Mouse (Mus musculus) hindbrain, embryonic 14.5 days (tissue): ENCODE data around the gene Enthd1. TPM values are rescaled to one million over a fixed set of nuclear protein-coding genes. Genes with fewer than 3 reads are reported as not detected.
"Not testable (repeated sequence)": the region's sequence is repeated elsewhere in the genome, so short reads cannot be mapped to it uniquely, and the experiment has no call there.

Source experiments
- ATAC-seq: fragments of 200-750 bp; cut with Nextera tagmentation; 2 replicates; pipeline ENCODE4 v1.8.0; 2017; ENCODE audit warnings: moderate number of reproducible peaks, mild to moderate bottlenecking, moderate TSS enrichment, moderate library complexity; ENCODE audit not compliant: low FRiP score
- DNase-seq: peaks from one replicate; pipeline ENCODE4 v3.0.0-alpha.2; 2015; ENCODE audit warnings: low spot score
- H3K27ac ChIP-seq: fragments of 300-500 bp; sonication (generic); 2 replicates; pipeline ENCODE4 v1.5.1; 2014; ENCODE audit warnings: mild to moderate bottlenecking, moderate library complexity
- H3K27me3 ChIP-seq: fragments of 300-500 bp; sonication (generic); 2 replicates; pipeline ENCODE4 v1.6.1; 2014; ENCODE audit warnings: mild to moderate bottlenecking, low read length, mixed read lengths; ENCODE audit not compliant: control insufficient read depth, insufficient read depth
- H3K36me3 ChIP-seq: fragments of 300-500 bp; sonication (generic); replicated peaks from 2 replicates; pipeline ENCODE4 v1.6.1; 2014; ENCODE audit not compliant: control insufficient read depth, insufficient read depth
- H3K4me1 ChIP-seq: fragments of 300-500 bp; sonication (generic); replicated peaks from 2 replicates; pipeline ENCODE4 v1.6.1; 2014; ENCODE audit warnings: antibody characterized with exemption, low read length, mixed read lengths; ENCODE audit not compliant: control insufficient read depth, insufficient read depth
- H3K4me2 ChIP-seq: fragments of 300-500 bp; sonication (generic); replicated peaks from 2 replicates; pipeline ENCODE4 v1.6.1; 2014; ENCODE audit warnings: mild to moderate bottlenecking, moderate library complexity
- H3K4me3 ChIP-seq: fragments of 300-500 bp; sonication (generic); replicated peaks from 2 replicates; pipeline ENCODE4 v1.5.1; 2014; ENCODE audit warnings: mild to moderate bottlenecking, low read length
- H3K9ac ChIP-seq: fragments of 300-500 bp; sonication (generic); 2 replicates; pipeline ENCODE4 v1.6.1; 2014
- H3K9me3 ChIP-seq: fragments of 300-500 bp; sonication (generic); 2 replicates; pipeline ENCODE4 v1.6.1; 2016; ENCODE audit warnings: low read length; ENCODE audit not compliant: control insufficient read depth
- WGBS: fragments of 180-500 bp; shearing (Covaris S2); extraction: QIAGEN DNeasy Blood & Tissue Kit; methylation state at CpG from one replicate; pipeline ENCODE4 v1.1.7; 2014; 5-methylcytosine and 5-hydroxymethylcytosine counted together
- polyA plus RNA-seq: library from polyadenylated mRNA; unstranded; fragments of >200 nt; fragmentation: Nextera tagmentation; extraction: Ambion mirVana; gene quantifications from 2 replicates; pipeline ENCODE4 v1.2.1, GENCODE M21; 2014

Gene Enthd1
- polyA plus RNA-seq, 1 experiment from 2014 or later: not detected

GRCm38 (mm10) chr15:80505086-80505485, 59.9 kb downstream of the Enthd1 start:
- no peaks in the 10 kb centered on the region for H3K36me3 ChIP-seq
- WGBS: 8% methylated on average over 4 of the region's 4 CpGs
- H3K4me2 ChIP-seq: no peak overlapping the region

GRCm38 (mm10) chr15:80503155-80503554, 61.8 kb downstream of the Enthd1 start:
- not testable (repeated sequence) for DNase-seq, H3K27me3 ChIP-seq, H3K4me2 ChIP-seq, H3K9me3 ChIP-seq, H3K9ac ChIP-seq, H3K4me3 ChIP-seq, ATAC-seq, H3K4me1 ChIP-seq, H3K36me3 ChIP-seq, H3K27ac ChIP-seq
- WGBS: 97% methylated on average over 4 of the region's 4 CpGs

More at GRCm38 (mm10) chr15:80505086-80505485, 59.9 kb downstream of the Enthd1 start:
- H3K4me1 ChIP-seq: peaks cover 8% of the 10 kb centered on the region
- ATAC-seq: no peak; the same call in 1 of the 2 replicates
- H3K4me3 ChIP-seq: no peak overlapping the region
- DNase-seq: no peak
- H3K27me3 ChIP-seq: no peaks in the 10 kb centered on the region
- H3K9ac ChIP-seq: no peak overlapping the region
- H3K27ac ChIP-seq: no peak overlapping the region
- no peaks in the 10 kb centered on the region for H3K9me3 ChIP-seq

- Histone ChIP-seq H3K27me3 (no peaks in the 10 kb centered on the region), H3K9me3 (no peaks in the 10 kb centered on the region), H3K4me3 (no peak overlapping the region), H3K4me1 (peaks cover 8% of the 10 kb centered on the region), H3K27ac (no peak overlapping the region), H3K4me2 (no peak overlapping the region), H3K36me3 (no peaks in the 10 kb centered on the region), H3K9ac (no peak overlapping the region)
- ATAC-seq (no peak), DNase-seq (no peak)
- 87% methylated on average over 2 of the region's 2 CpGs for WGBS
Measured at GRCm38 (mm10) chr15:80502741-80503140, 62.2 kb downstream of the Enthd1 start.

- 91% methylated on average over 21 of the region's 21 CpGs for WGBS
- no peak overlapping the region for H3K27ac ChIP-seq
- no peaks in the 10 kb centered on the region for H3K9me3 ChIP-seq
- peaks cover 8% of the 10 kb centered on the region for H3K4me1 ChIP-seq
- no peak overlapping the region for H3K9ac ChIP-seq
- no peak for DNase-seq
- H3K36me3 ChIP-seq: no peaks in the 10 kb centered on the region
- ATAC-seq: no peak
- H3K4me3 ChIP-seq: no peak overlapping the region
- H3K27me3 ChIP-seq: no peaks in the 10 kb centered on the region
- H3K4me2 ChIP-seq: no peak overlapping the region
Measured at GRCm38 (mm10) chr15:80501106-80502096, 63.6 kb downstream of the Enthd1 start.

- no peak overlapping the region for H3K4me2 ChIP-seq
- no peak overlapping the region for H3K4me3 ChIP-seq
- no peak for DNase-seq
- H3K36me3 ChIP-seq: no peaks in the 10 kb centered on the region
- H3K9ac ChIP-seq: no peak overlapping the region
- no peaks in the 10 kb centered on the region for H3K27me3 ChIP-seq
- H3K4me1 ChIP-seq: peaks cover 7% of the 10 kb centered on the region
- WGBS: 68% methylated on average over 10 of the region's 10 CpGs
- ATAC-seq: no peak
- H3K9me3 ChIP-seq: no peaks in the 10 kb centered on the region
- H3K27ac ChIP-seq: no peak overlapping the region
Measured at GRCm38 (mm10) chr15:80500426-80500825, 64.5 kb downstream of the Enthd1 start.

GRCm38 (mm10) chr15:80497733-80498132, 67.2 kb downstream of the Enthd1 start:
- ATAC-seq, H3K4me2 ChIP-seq: not testable (repeated sequence)
- 85% methylated on average over 3 of the region's 3 CpGs for WGBS

GRCm38 (mm10) chr15:80491505-80491904, 73.5 kb downstream of the Enthd1 start:
- 85% methylated on average over 4 of the region's 4 CpGs for WGBS
- no peaks in the 10 kb centered on the region for H3K4me1 ChIP-seq

More at GRCm38 (mm10) chr15:80497733-80498132, 67.2 kb downstream of the Enthd1 start:
- not testable (repeated sequence) for H3K4me3 ChIP-seq, H3K4me1 ChIP-seq, H3K9ac ChIP-seq, H3K27me3 ChIP-seq, H3K9me3 ChIP-seq, H3K36me3 ChIP-seq, H3K27ac ChIP-seq, DNase-seq

GRCm38 (mm10) chr15:80490151-80490550, 74.8 kb downstream of the Enthd1 start:
- Histone ChIP-seq H3K27me3 (no peaks in the 10 kb centered on the region; the same call in 1 of the 2 replicates), H3K27ac (no peak overlapping the region), H3K9ac (no peak overlapping the region), H3K4me1 (no peaks in the 10 kb centered on the region), H3K36me3 (no peaks in the 10 kb centered on the region), H3K4me2 (no peak overlapping the region), H3K4me3 (no peak overlapping the region), H3K9me3 (no peaks in the 10 kb centered on the region)
- 91% methylated on average over 5 of the region's 5 CpGs for WGBS
- DNase-seq: no peak
- ATAC-seq: no peak

More at GRCm38 (mm10) chr15:80491505-80491904, 73.5 kb downstream of the Enthd1 start:
- no peak overlapping the region for H3K9ac ChIP-seq
- no peak overlapping the region for H3K4me2 ChIP-seq
- no peaks in the 10 kb centered on the region; the same call in 1 of the 2 replicates for H3K27me3 ChIP-seq
- no peak for ATAC-seq
- no peaks in the 10 kb centered on the region for H3K36me3 ChIP-seq
- H3K27ac ChIP-seq: no peak overlapping the region
- no peak overlapping the region for H3K4me3 ChIP-seq
- DNase-seq: no peak
- no peaks in the 10 kb centered on the region for H3K9me3 ChIP-seq

GRCm38 (mm10) chr15:80488658-80489057, 76.3 kb downstream of the Enthd1 start:
- WGBS: 27% methylated on average over 3 of the region's 3 CpGs
- H3K9ac ChIP-seq: no peak overlapping the region
- H3K36me3 ChIP-seq: no peaks in the 10 kb centered on the region
- H3K27me3 ChIP-seq: no peaks in the 10 kb centered on the region
- H3K4me3 ChIP-seq: no peak overlapping the region
- ATAC-seq (no peak), DNase-seq (no peak)
- H3K9me3 ChIP-seq: no peaks in the 10 kb centered on the region
- H3K4me2 ChIP-seq: no peak overlapping the region
- H3K4me1 ChIP-seq: peaks cover 9% of the 10 kb centered on the region; the same call in 1 of the 2 replicates
- H3K27ac ChIP-seq: no peak overlapping the region
